Mouse (Mus musculus): Measurements from ENCODE around the gene Sult6b2.

GRCm38 (mm10) chr6:142814495-142814921 lies 10.2 kb upstream of the Sult6b2 start:
- TF ChIP-seq CTCF (IDR thresholded peaks at IDR 0.05; ENCODE audit: low read depth) (peak; percentile 93), EP300 (IDR thresholded peaks at IDR 0.05; ENCODE audit: low read depth) (no peak)
